Mouse (Mus musculus) lung, postnatal 4 days (tissue): ENCODE results near the gene Plxnb1.
"Not testable (repeated sequence)": the region's sequence is repeated elsewhere in the genome, so short reads cannot be mapped to it uniquely, and the experiment has no call there.

Experiments used
- DNase-seq, 2 experiments: peaks; one replicate each; pipeline ENCODE4 v3.0.0; 2021

Plxnb1 gene

GRCm38 (mm10) chr9:109103250-109103649 is 8.1 kb downstream of the Plxnb1 start:
- peak in 1 of 2 experiments; percentile 40 for DNase-seq

DNA sequence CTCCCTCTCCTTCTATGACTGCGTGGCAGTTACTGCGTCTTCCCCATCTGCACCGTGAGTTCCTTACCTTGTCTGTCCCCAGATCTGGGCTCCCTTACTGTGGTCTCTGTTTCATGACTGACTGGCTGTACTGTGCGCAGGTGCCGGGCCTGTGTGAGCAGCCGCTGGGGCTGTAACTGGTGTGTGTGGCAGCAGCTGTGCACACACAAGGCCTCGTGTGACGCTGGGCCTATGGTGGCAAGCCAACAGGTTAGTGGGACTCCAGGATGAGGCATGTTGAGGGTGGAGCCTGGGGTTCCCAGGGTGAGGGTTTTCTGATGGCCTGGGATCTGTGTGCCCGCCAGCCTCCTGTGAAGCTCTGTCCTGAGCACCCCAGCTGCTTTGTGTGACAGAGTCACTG is 8.9 kb downstream of the Plxnb1 start:
- DNase-seq = peak in 1 of 2 experiments; percentile 20

DNA sequence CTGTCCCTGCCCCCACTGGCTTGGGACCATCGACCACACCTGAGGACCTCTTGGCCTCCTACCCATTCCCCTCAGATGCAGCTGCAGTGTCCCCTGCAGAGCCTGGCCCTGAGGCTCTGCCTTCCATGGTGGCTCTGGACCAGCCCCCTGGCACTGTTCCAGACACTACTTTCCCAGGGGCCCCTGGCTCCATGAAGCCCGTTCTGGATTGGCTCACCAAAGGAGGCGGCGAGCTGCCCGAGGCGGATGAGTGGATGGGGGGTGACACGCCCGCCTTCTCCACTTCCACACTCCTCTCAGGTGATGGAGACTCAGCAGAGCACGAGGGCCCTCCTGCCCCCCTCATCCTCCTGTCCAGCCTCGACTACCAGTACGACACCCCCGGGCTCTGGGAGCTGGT is 9.8 kb downstream of the Plxnb1 start:
- DNase-seq = peak; percentile 38 to 64

DNA sequence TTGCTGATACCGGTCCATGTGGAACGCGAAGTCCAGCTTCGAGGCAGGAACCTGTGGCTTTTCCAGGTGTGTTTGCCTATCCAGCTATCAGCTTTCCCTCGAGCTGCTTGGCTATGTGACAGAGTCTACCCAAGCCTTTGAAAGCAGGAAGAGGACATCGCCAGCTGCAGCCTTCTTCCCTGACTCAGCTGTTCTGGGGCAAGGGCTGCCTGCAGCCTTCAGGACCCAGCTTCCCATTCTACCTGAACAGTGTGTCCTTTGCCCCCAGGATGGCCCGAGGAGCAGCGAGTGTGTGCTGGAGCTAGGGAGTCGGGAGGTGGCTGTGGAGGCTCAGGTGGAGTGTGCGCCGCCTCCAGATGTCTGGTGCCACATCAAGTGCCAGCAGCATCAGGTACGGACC is 10.5 kb downstream of the Plxnb1 start:
- no peak for DNase-seq

GRCm38 (mm10) chr9:109107341-109107740 is 12.2 kb downstream of the Plxnb1 start:
- DNase-seq = no peak

DNA sequence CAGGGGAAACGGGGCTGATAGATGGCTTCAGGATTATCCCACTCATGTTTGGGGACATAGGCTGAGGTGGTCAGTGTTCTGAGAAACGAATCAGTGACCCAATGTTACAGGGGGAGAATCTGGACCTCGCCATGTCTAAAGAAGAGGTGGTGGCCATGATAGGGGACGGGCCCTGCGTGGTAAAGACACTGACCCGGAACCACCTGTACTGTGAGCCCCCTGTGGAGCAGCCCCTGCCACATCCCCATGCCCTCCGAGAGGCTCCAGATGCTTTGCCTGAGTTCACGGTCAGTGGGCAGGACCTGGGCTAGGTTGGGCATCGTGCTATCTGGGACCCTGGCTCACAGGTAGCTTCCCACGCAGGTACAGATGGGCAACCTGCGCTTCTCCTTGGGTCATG is 15.1 kb downstream of the Plxnb1 start:
- DNase-seq = peak in 1 of 2 experiments; percentile 18

GRCm38 (mm10) chr9:109111101-109111500 is 15.9 kb downstream of the Plxnb1 start:
- no peak for DNase-seq

DNA sequence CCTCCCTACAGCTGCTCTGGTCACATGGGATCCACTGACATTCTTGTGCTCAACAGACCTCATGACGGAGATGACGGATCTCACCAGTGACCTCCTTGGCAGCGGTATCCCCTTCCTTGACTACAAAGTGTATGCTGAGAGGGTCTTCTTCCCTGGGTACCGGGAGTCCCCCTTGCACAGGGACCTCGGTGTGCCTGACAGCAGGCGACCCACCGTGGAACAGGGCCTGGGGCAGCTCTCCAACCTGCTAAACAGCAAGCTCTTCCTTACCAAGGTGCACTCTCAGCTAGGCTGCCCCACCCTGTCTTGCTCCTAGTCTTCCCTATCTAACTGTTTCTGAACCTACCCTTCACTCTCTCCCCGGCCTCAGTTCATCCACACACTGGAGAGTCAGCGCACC is 16.4 kb downstream of the Plxnb1 start:
- no peak for DNase-seq

DNA sequence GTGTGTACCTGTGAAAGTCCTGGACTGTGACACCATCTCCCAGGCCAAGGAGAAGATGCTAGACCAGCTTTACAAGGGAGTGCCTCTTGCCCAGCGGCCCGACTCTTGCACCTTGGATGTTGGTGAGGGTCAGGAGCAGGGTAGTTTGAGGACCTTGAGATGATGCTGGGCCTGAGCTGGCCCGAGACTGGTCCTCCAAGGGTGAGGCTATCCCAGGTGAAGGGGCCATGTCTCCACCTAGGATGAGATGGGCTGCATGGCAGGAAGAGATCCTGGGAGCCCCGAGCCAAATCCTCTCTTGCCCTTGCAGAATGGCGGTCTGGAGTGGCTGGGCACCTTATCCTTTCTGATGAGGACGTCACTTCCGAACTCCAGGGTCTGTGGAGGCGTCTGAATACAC is 18.1 kb downstream of the Plxnb1 start:
- DNase-seq = no peak

DNA sequence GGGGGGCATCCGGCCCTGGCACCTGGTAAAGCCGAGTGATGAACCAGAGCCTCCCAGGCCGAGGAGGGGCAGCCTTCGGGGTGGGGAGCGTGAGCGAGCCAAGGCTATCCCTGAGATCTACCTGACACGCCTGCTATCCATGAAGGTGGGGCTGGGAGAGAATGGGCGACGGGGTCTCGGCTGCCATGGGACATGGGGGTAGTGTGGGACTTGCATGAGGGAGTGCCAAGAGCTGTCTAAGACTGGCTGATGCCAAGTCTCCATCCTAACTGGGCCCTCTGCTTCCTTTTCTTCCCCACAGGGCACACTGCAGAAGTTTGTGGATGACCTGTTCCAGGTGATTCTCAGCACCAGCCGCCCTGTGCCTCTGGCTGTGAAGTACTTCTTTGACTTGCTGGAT is 19.1 kb downstream of the Plxnb1 start:
- no peak for DNase-seq

GRCm38 (mm10) chr9:109114871-109115270 is 19.7 kb downstream of the Plxnb1 start:
- no peak for DNase-seq

GRCm38 (mm10) chr9:109116205-109116604 is 21.0 kb downstream of the Plxnb1 start:
- DNase-seq = no peak

DNA sequence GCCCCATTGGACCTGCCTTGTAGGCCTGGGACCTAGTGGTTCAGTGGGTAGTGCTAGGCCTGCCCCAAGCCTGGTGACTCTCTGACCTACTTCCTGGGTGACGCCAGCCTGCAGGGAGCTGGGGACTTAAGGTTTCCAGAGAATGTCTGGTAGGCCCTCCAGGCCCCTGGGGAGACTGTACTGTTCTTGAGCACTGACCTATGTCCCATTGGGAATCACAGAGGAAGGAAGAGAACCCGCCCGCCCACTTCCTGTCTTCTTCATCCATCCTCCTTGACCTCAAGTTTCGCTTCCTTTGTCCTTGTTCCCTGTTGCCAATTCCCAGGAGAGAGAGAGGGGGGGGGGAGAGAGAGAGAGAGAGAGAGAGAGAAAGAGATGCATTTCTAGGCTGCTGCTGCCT is 22.9 kb downstream of the Plxnb1 start:
- peak; percentile 59 to 73 for DNase-seq

DNA sequence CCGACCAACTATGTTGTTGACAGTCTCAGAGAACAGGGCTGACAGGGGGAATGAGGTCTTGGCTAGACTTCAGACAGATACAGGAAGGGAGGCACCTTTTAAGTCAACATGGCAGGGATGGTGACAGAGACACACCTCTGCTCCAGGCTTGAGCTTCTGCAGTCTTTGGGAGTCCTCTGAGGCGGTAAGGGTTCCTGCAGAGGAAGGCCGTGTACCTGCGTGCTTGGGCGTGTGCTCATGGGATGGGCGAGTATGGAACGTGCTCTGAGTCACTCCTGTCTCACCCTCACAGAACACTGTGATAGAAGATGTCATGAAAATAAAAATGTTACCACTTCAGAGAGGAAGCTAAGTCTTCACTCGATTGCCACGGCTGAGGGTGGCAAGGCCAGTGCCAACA is 24.4 kb downstream of the Plxnb1 start:
- no peak for DNase-seq

- DNase-seq = no peak
Measured at GRCm38 (mm10) chr9:109120956-109121355, 25.8 kb downstream of the Plxnb1 start.

DNA sequence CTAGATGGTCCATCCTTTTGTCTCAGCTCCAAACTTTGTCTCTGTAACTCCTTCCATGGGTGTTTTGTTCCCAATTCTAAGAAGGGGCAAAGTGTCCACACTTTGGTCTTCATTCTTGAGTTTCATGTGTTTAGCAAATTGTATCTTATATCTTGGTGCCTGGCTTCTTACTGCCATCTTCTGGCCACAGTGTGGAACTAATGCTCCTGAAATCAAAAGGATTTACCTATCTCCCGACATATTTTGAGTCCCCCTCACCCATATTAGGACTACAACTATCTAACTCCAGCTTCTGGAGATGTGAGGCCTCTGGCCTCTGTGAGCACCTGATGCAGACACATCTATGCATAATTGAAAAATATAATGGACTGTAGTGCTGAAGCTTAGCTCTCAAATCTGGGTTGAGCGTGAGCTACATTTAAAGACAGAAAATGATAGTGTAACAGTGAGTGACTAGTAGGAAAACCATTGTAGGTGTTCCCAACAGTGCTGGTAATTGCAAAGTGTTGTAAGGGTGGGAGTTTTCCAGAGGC is 27.4 kb downstream of the Plxnb1 start:
- DNase-seq = peak in 1 of 2 experiments; percentile 47

- no peak for DNase-seq
Measured at GRCm38 (mm10) chr9:109123266-109123665, 28.1 kb downstream of the Plxnb1 start.

- DNase-seq = no peak
Measured at GRCm38 (mm10) chr9:109124164-109124563, 29.0 kb downstream of the Plxnb1 start.

DNA sequence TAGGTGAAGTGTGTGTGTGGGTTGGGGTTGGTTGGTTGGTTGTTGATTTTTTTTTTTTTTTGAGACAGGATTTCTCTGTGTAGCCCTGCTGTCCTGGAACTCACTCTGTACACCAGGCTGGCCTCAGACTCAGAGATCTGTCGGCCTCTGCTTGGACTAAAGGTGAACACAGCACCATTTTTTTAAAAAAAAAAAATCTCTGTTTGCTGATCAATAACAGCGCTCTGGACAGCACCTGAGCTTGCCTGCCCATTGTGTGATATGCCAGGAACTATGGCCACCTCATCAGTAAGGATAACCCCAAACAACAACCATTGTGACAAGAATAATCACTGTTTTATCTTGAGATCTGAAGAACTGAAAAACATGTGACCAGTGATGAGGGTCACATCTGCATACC is 29.9 kb downstream of the Plxnb1 start:
- DNase-seq = no peak

DNA sequence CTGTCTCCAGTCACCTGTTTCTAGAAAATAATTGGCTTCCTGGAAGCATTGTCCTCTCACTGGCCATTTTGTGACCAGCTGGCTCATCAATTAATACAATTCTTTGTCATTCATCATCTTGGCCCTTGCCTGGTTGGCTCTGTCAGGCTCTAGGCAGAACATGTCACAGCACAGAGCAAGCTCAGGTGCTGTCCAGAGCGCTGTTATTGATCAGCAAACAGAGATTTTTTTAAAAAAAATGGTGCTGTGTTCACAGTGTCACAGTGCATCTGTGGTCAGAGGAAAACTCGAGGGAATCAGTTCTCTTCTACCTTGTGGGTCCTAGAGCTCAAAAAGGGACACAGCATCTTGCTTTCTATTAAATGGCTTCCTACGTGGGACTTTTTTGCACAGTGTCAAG is 30.3 kb downstream of the Plxnb1 start:
- DNase-seq = no peak

GRCm38 (mm10) chr9:109127076-109127475 is 31.9 kb downstream of the Plxnb1 start:
- DNase-seq = no peak

DNA sequence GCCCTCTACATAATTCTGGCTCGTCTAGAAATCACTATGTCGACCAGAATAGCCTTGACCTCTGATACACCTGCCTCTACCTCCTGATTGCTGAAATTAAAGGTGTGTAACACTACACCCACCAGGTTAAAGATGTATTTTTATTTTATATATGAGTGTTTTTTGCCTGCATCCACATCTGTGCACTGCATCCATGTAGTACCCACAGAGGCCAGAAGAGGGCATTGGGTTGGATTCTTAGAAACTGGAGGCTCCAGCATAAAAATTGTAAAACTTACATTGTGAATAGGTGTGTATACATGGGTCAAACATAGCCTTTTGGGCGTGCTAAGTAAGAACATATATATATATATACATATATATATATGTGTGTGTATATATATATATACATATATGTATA is 33.0 kb downstream of the Plxnb1 start:
- DNase-seq = peak in 1 of 2 experiments; percentile 59

DNA sequence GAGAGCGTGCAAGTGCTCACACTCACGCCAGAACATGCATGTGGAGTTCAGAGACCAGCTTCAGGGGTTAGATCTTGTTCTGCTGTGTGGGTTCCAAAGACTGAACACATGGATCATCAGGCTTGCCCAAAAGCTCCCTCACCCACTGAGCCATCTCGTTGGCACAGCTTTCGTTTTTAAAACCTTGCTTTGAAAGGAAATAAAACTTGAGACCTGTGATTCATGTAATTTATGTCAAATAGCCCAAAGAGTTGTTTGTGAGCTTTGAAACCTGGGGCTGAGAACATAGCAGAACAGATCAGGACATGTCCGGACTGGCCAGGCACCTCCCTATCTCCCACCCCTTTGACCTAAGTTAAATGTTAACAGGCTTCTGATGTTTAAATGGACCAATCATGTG is 34.9 kb downstream of the Plxnb1 start:
- no peak for DNase-seq

DNA sequence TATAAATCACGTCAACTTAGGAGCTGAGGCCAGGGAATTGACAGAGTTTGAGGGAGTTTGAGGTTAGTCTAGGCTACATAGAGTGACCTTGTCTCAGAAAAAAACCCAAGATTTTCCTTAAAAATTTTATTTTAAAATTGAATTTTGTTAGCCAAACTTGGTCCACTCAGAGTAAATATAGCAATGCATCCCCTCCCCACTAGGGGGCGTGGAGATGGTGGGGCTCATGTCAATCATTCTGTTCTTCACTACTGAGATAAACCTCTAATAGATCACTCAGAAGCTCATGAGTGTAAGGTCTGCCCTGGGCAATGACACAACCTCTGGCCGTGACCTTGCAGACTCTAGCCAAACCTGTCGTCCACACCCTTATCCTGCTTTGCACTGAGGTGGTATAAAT is 45.2 kb downstream of the Plxnb1 start:
- DNase-seq = not testable (repeated sequence)

GRCm38 (mm10) chr9:109161941-109162340 is 66.8 kb downstream of the Plxnb1 start, which contains the start of gene Fbxw21:
TSS of gene Fbxw21 (minus strand) at chr9:109162041.
- no peak for DNase-seq

- DNase-seq = no peak
Measured at GRCm38 (mm10) chr9:109167316-109167715, 72.1 kb downstream of the Plxnb1 start.
